Mouse (Mus musculus): ENCODE results near the gene Gm37240.
A peak's percentile ranks its signal among the peaks of the same experiment; 100 is the strongest.

Gm37240 gene

DNA sequence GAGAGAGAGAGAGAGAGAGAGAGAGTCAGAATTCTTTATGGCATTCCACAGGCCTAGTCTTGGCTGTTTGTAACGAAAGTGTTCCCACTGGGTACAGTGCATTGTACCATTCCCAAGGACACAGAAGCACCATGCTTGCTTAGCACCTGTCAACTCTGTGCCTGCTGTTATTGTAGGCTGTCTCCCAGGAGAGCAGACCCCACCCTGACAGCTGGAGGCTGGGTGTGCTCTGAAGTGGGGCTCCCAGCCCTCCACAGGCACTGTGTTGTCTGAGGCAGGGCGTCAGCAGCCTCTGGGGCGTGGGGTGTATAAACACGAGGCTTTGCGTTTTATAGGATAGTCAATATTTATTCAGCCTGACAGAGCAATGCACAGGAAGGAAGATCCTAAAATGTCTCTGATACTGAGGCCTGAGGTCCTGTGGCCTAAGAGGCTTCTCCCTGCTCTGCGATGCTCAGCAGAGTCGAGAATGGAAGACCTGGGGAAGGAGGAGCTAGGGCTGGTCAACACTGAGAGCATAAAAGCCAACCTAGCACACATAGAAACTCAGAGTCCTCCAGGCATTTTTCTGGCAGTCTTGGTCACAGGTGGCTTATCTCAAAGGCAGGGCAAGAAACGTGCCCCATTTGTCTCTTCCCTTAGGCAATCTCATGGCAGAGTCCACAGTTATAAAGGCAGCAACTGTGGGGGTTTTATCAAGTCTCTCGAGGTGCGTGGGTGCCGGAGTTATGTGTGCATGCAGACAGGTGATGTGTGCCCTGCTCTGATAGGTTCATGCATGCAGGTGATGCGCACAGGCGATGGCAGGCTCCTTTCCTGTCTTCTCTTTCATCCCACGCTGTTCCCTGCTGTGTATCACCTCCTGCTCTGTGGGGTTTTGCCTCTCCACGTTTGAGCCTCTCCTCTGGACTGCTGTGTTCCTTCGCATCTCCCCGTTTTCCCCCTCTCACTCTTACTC is 677.2 kb downstream of the Gm37240 start:
- DNase-seq: no peak

DNA sequence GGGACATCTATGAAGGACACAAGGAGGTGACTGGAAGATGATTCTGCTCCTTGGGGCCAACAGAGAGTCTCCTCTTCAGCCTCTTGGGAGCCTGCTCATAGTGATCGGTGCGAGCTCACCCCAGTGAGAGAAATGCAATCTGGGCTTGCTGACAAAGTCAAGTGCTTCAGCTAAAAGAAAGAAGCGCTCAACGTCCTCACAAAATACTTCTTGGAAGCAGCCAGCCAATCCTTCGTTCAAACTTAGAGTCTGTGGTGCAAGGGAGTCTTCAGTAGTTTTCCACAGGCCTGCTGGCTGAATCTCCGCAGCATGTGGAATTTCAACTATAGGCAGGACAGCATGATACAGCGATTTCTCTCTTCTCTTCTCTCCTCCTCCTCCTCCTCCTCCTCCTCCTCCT is 680.8 kb downstream of the Gm37240 start:
- no peak for DNase-seq

DNA sequence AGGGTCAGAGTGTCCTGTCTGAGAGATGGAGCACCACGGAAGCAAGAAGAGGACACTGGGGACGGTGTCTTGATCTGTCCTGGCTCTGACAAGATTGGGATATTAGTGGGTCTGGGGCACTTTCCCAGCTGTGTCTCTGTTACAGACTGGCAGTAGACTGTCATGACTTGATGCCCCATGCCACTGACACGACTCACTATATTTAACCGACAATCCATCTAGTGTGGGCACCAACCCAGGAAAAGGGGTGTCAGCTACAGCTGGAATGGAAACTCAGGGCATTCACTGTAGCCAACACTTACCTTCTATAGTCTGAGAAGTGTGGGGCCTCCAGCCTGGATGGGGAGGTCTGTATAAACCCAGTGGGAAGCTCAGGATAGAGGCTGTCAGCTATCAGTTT is 681.4 kb downstream of the Gm37240 start:
- no peak for DNase-seq

DNA sequence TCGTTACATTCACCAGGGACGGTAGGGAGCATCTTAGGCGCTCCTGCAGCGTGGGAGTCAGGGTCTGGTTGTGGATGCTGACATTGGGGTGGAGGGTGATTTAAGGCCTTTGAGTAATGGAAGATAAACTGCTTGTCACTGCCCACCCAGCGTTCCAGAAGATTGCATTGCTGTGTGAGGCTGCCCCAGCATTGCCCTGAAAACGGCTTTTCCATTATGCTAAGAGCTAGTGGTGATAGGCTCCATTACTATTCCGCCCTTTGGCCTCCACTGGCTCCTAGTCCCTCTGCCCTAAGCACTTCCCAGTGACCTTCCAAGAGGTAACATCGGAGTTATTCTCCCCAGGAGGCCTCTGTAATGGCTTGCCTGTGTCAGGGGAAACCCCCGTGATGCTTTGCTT is 683.7 kb downstream of the Gm37240 start:
- no peak for DNase-seq

- DNase-seq: no peak
Observed at GRCm38 (mm10) chr3:85202726-85203125, 684.6 kb downstream of the Gm37240 start.

DNA sequence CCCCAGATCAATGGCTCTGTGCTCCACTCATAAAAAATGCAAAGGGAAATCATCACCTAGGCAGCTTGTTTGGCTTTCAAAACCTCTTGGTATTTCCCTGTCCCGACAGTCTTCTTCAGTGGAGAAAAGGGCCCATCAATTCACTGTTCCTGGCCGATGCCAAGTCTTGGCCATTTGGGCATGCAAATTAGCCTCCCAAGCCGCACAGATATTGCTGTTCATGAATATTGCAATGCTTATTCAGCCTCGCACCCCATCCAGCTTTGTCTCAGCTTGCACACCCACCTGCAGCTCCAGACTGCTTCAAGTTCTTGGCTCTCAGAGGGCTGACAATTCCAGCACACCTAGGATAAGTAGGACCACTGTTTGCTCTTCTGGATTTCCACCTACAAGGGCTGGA is 685.5 kb downstream of the Gm37240 start:
- DNase-seq: peak; percentile 53

GRCm38 (mm10) chr3:85198496-85198895 is 688.8 kb downstream of the Gm37240 start:
- DNase-seq: no peak

DNA sequence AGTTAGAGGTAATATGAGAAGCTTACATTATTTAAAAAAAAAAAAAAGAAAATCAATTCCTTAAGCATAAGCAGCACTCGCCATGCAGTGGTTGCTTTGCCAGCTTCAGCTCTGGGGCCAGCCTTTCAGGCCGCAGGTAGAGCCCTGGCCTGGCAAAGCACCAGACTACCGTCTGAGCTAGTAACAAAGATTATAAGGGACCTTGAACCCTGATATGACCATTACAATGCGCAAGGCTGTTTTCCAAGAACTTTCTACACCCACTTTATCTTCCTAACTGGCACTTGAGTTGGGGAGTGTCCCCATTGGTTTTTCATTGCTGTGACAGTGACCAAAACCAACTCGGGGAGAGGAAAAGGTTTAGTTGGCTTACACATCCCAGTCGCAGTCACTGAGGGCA is 690.2 kb downstream of the Gm37240 start:
- no peak for DNase-seq

- no peak for DNase-seq
Observed at GRCm38 (mm10) chr3:85196591-85196990, 690.7 kb downstream of the Gm37240 start.

DNA sequence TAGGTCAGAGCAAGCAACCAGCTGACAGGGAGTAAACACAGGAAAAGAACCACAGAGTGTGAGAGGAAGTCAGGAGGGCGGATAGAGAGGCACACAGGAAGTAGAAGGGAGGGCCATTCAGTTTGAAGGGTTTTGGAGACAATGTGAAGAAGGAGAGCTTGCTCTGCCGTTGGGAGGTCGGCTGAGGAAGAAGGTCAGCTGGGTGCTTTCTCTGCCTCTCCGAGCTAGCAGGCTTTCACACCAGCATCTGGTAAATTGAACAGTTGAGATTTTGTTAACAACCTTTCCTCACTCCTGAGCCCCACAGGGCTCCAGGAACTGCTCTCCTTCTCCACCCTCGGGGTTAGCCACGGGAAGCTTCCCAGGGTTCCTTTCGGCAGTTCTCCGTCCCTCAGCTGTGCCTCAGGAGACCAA is 692.2 kb downstream of the Gm37240 start:
- no peak for DNase-seq

DNA sequence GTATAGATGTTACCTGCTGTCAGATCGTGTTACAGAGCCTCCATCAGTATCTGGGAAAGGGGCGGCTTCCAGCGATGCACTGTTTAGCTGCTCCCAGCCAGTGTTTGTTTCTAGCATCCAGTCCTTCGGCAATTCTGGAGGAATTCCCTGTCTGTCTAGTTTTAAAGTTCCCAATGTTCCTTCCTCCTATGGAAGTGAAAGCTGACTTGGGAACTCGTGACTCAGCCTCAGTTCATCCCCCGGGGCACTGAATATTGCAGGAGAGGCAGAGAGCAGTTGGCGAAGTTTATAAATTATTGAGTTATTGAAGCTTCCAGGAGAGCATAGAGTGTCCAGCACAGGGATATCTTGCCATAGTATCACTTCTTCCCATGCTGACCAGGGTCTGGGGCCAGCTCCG is 697.5 kb downstream of the Gm37240 start:
- no peak for DNase-seq

- peak; percentile 52 for DNase-seq
Observed at GRCm38 (mm10) chr3:85188364-85188763, 699.0 kb downstream of the Gm37240 start.

DNA sequence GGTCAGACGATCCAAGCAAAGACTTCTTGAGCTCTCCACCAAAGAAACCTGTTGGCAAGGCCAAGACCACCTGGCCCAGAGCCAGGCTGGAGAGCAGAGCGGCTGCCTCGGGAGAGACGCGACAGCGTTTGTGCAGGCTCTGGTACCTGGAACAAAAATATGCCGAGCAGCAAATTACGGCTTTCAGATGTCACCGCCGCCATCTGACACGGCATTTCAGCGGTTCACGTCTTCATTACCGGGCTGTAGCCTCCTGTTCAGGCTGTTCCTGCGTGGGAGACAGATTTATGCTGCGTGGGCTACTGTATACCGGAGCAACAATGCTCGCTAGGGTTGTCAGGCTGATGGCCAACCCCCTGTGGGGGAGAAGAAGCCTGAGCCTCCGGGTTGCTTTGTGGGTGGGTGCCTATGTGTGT is 700.6 kb downstream of the Gm37240 start:
- peak; percentile 54 for DNase-seq

DNA sequence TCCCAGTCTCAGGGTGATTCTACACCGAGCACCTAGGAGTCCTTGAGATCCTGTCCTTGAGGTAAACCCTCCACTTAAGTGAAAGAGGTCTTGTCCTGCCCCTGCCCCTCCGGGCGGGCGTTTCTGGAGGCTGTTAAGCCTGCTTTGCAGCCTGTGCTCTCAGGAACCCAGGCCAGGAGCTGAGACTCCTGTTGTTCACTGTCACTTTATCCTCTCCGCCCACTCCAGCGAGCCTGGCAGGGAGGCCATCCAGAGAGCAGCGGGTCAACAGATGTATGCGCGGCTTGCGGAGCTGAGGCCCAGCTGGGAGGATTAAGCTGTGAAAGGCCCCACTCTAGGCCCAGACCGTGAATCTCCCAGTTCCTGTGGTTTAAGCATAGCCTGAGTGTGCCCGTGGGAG is 701.5 kb downstream of the Gm37240 start:
- no peak for DNase-seq

GRCm38 (mm10) chr3:85184916-85185315 is 702.4 kb downstream of the Gm37240 start:
- no peak for DNase-seq

GRCm38 (mm10) chr3:85184151-85184550 is 703.2 kb downstream of the Gm37240 start:
- no peak for DNase-seq

GRCm38 (mm10) chr3:85176736-85177135 is 710.6 kb downstream of the Gm37240 start:
- no peak for DNase-seq

DNA sequence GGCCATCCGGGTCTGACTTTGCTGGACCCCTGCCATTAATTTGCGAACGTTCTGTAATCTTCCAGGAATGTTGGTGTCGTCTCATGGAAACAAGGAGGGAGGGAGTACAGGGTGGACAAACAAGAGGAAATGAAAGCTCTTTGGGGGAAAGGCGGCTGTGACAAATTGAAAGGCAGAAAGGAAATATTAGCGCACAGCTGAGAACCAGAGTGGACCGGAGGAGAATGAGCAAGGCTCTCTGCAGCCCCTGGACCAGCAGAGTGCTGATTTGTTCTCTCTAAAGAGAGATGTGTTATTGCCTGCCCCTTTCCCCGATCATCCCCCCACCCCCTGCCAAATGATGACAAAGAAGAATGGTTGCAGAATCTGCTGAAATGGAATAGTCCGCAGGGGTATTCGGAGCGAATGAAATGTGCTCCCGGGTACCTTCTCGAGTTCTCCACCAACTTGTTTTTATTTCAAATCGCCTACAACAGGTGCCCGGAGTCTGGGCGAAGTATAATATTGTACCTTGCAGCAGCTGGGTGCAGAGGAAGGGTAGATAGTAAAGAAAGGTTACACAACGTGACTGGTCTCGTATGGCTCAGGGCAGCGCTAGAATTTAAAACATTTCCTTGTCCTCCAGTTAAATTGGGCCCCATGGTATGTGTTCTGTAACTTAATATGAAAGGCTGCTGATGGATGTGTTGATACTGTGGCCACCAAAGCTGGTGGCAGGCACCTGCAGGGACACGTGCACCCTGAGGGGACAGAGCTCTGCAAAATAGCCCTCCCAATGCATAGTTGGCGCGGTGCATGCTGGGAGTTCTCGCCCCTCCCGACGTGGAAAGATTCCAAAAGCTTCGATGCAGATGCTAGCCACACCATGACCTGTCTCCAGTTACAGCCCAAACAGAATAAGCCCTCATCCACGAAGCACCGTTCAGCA is 712.5 kb downstream of the Gm37240 start:
- no peak for DNase-seq

- DNase-seq: no peak
Observed at GRCm38 (mm10) chr3:85173441-85174071, 713.8 kb downstream of the Gm37240 start.

GRCm38 (mm10) chr3:85172532-85172931 is 714.8 kb downstream of the Gm37240 start:
- DNase-seq: peak; percentile 14

DNA sequence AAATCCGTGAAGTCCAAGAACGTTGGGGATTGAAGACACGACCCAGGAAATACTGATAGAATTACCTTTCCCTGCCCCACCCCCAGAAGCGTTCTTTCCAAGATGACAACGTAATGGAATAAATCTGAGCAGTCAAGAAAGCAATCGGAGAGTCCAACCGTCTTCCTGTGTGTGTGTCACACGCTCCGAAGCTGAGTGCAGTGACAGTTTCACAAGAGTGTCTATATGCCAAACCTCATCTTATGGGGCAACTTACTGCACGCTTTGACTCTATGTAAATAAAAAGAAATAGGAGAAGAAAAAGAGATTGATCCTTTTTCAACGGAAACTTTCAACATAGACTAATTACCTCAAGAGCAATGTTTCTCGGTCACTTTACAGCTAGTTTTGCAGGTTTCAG is 715.2 kb downstream of the Gm37240 start:
- no peak for DNase-seq

GRCm38 (mm10) chr3:85168816-85169215 is 718.5 kb downstream of the Gm37240 start:
- no peak for DNase-seq

- DNase-seq: no peak
Observed at GRCm38 (mm10) chr3:85164931-85165330, 722.4 kb downstream of the Gm37240 start.
